8 mouse cellular contexts compared by ENCODE assay signal in genomic region chr17:83216251-83216919, GRCm38 (mm10). TPM values are rescaled to one million over a fixed set of nuclear protein-coding genes. Genes with fewer than 3 reads are reported as not detected.
DNase-seq lines count a peak whose midpoint lies in the region; ATAC-seq and TF ChIP-seq lines count a peak whose summit lies in the region.

No protein-coding gene starts in this region.

- peaks cover 46% of the 10 kb centered on the region for H3K27me3 ChIP-seq in embryonic facial prominence, embryonic 15.5 days
- no peaks in the 10 kb centered on the region; the same call in 1 of the 2 replicates for H3K27me3 ChIP-seq in intestine, embryonic 16.5 days (replicated peaks; ENCODE audit: control insufficient read depth, insufficient read depth, low read length)
- no peaks in the 10 kb centered on the region for H3K27me3 ChIP-seq in neural tube, embryonic 11.5 days (ENCODE audit: control insufficient read depth, insufficient read depth, low read length)

- H3K9ac ChIP-seq in embryonic facial prominence, embryonic 15.5 days, result peak overlapping the region; percentile 55; the same call in 1 of the 2 replicates
- H3K9ac ChIP-seq in intestine, embryonic 16.5 days (ENCODE audit: low read depth, low read length), result peak overlapping the region; percentile 100
- peak overlapping the region; percentile 91 for H3K9ac ChIP-seq in neural tube, embryonic 11.5 days (ENCODE audit: low read length)

- H3K36me3 ChIP-seq in embryonic facial prominence, embryonic 15.5 days, result no peaks in the 10 kb centered on the region
- 0 out of 2 replicates have a peak, but pooled peaks cover 4% of the 10 kb centered on the region for H3K36me3 ChIP-seq in intestine, embryonic 16.5 days (ENCODE audit: control insufficient read depth, insufficient read depth, low read length)
- no peaks in the 10 kb centered on the region; the same call in 1 of the 2 replicates for H3K36me3 ChIP-seq in neural tube, embryonic 11.5 days (ENCODE audit: control insufficient read depth, insufficient read depth, low read length)

- peak overlapping the region; percentile 92 for H3K4me2 ChIP-seq in embryonic facial prominence, embryonic 15.5 days (replicated peaks)
- peak overlapping the region; percentile 92 for H3K4me2 ChIP-seq in intestine, embryonic 16.5 days (ENCODE audit: low read depth, low read length)
- H3K4me2 ChIP-seq in neural tube, embryonic 11.5 days (ENCODE audit: low read depth), result peak overlapping the region; percentile 97

- H3K27ac ChIP-seq in left cerebral cortex, adult 2 months, result peak overlapping the region; percentile 76
- H3K27ac ChIP-seq in embryonic facial prominence, embryonic 15.5 days (replicated peaks), result no peak overlapping the region
- H3K27ac ChIP-seq in intestine, embryonic 16.5 days (ENCODE audit: low read length), result peak overlapping the region; percentile 94
- peak overlapping the region; percentile 87; the same call in 1 of the 2 replicates for H3K27ac ChIP-seq in neural tube, embryonic 11.5 days (ENCODE audit: low read depth, low read length)

- H3K9me3 ChIP-seq in embryonic facial prominence, embryonic 15.5 days (replicated peaks), result no peaks in the 10 kb centered on the region
- no peaks in the 10 kb centered on the region for H3K9me3 ChIP-seq in intestine, embryonic 16.5 days (ENCODE audit: control insufficient read depth, low read length)
- H3K9me3 ChIP-seq in neural tube, embryonic 11.5 days (ENCODE audit: control insufficient read depth, low read length), result no peaks in the 10 kb centered on the region

- DNase-seq in left cerebral cortex, adult 2 months (ENCODE audit: extremely low spot score in 1 of 2, low spot score in 2 of 2), result no peak
- no peak for DNase-seq in left cerebral cortex, postnatal 36 days (ENCODE audit: low spot score in 2 of 2)
- DNase-seq in neural tube, embryonic 11.5 days (ENCODE audit: low spot score), result no peak
- DNase-seq in layer of hippocampus, adult 18-20 months (ENCODE audit: low spot score in 2 of 2), result no peak
- DNase-seq in thymus, postnatal 4 days, result no peak
- no peak for DNase-seq in cerebellum, postnatal 10 days

- TF ChIP-seq CTCF in left cerebral cortex, adult 2 months (IDR thresholded peaks at IDR 0.05), result no peak

- peaks cover 34% of the 10 kb centered on the region for H3K4me1 ChIP-seq in embryonic facial prominence, embryonic 15.5 days
- H3K4me1 ChIP-seq in intestine, embryonic 16.5 days (ENCODE audit: control insufficient read depth, insufficient read depth, low read length), result peaks cover 56% of the 10 kb centered on the region
- peaks cover 29% of the 10 kb centered on the region for H3K4me1 ChIP-seq in neural tube, embryonic 11.5 days (ENCODE audit: control insufficient read depth, insufficient read depth, low read length)

- no peak for ATAC-seq in embryonic facial prominence, embryonic 15.5 days (ENCODE audit: insufficient number of reproducible peaks, low FRiP score, low TSS enrichment, low read depth)
- no peak for ATAC-seq in intestine, embryonic 16.5 days
- no peak; the same call in 1 of the 2 replicates for ATAC-seq in neural tube, embryonic 11.5 days (ENCODE audit: insufficient read depth, low FRiP score, low TSS enrichment)

- H3K4me3 ChIP-seq in left cerebral cortex, adult 2 months, result peak overlapping the region; percentile 78
- H3K4me3 ChIP-seq in embryonic facial prominence, embryonic 15.5 days (replicated peaks), result peak overlapping the region; percentile 69
- H3K4me3 ChIP-seq in intestine, embryonic 16.5 days (ENCODE audit: low read length), result peak overlapping the region; percentile 94
- peak overlapping the region; percentile 84 for H3K4me3 ChIP-seq in neural tube, embryonic 11.5 days (ENCODE audit: low read depth, low read length)

- 33% methylated on average over 7 of the region's 7 CpGs for WGBS in embryonic facial prominence, embryonic 15.5 days
- WGBS in intestine, embryonic 16.5 days, result 14% methylated on average over 7 of the region's 7 CpGs
- 22% methylated on average over 7 of the region's 7 CpGs for WGBS in neural tube, embryonic 11.5 days

- intact Hi-C loops in left cerebral cortex, adult 2 months (cut with DNase I), result no loop called here
- intact Hi-C loops in left cerebral cortex, postnatal 36 days (cut with DNase I), result loop anchor here (5.0 kb wide), 1 partner anchor 1679 kb away; no protein-coding TSS in a partner anchor

RNA-seq across cellular contexts. Expression of gene Pkdcc, which starts 1.3 kb away (rescaled TPM):
- total RNA-seq in left cerebral cortex, adult 2 months (2021), result 10 to 100 TPM; 13.6 to 15.1 TPM
- 10 to 100 TPM; 11.7 to 15.7 TPM for total RNA-seq in left cerebral cortex, postnatal 36 days (2021)
- polyA plus RNA-seq in embryonic facial prominence, embryonic 15.5 days (2015; fragmentation: Nextera tagmentation; extraction: Ambion mirVana), result 8.6 and 10.3 TPM in 2 replicates
- 18.3 and 18.7 TPM in 2 replicates for polyA plus RNA-seq in intestine, embryonic 16.5 days (2015; fragmentation: Nextera tagmentation; extraction: Ambion mirVana)
- polyA plus RNA-seq in neural tube, embryonic 11.5 days (2014; fragmentation: Nextera tagmentation; extraction: Ambion mirVana), result 15.5 and 17.5 TPM in 2 replicates
- 10 to 100 TPM; 15.6 to 18.3 TPM for total RNA-seq in layer of hippocampus, adult 18-20 months (2021)
